Mouse (Mus musculus): ENCODE data around the gene Hmox2.
"Not testable (repeated sequence)": the region's sequence is repeated elsewhere in the genome, so short reads cannot be mapped to it uniquely, and the experiment has no call there.

The Hmox2 gene

GRCm38 (mm10) chr16:4725780-4726527, at the start of gene Hmox2:
Gene Hmox2, plus strand, starts transcription at chr16:4726361.
- DNase-seq (ENCODE audit: inconsistent age in 2 of 2, low spot score in 1 of 2) = peak; percentile 96 to 98

- no peak for DNase-seq (ENCODE audit: inconsistent age in 2 of 2, low spot score in 1 of 2)
Observed at GRCm38 (mm10) chr16:4676836-4677235, 49.3 kb upstream of the Hmox2 start.

GRCm38 (mm10) chr16:4678080-4678479, 48.1 kb upstream of the Hmox2 start:
- DNase-seq (ENCODE audit: inconsistent age in 2 of 2, low spot score in 1 of 2) = no peak

GRCm38 (mm10) chr16:4679121-4680018, 46.8 kb upstream of the Hmox2 start, which contains the start of gene Coro7:
Gene Coro7, minus strand, starts transcription at chr16:4679777.
- DNase-seq (ENCODE audit: inconsistent age in 2 of 2, low spot score in 1 of 2) = peak; percentile 93 to 96

- not testable (repeated sequence) for DNase-seq (ENCODE audit: inconsistent age in 2 of 2, low spot score in 1 of 2)
Observed at GRCm38 (mm10) chr16:4680922-4681455, 45.2 kb upstream of the Hmox2 start.

GRCm38 (mm10) chr16:4682628-4683179, 43.5 kb upstream of the Hmox2 start:
- no peak for DNase-seq (ENCODE audit: inconsistent age in 2 of 2, low spot score in 1 of 2)

- DNase-seq (ENCODE audit: inconsistent age in 2 of 2, low spot score in 1 of 2) = peak in 1 of 2 experiments; percentile 46
Observed at GRCm38 (mm10) chr16:4683193-4683580, 43.0 kb upstream of the Hmox2 start.

- DNase-seq (ENCODE audit: inconsistent age in 2 of 2, low spot score in 1 of 2) = peak; percentile 97 to 99
Observed at GRCm38 (mm10) chr16:4683581-4684456, 42.3 kb upstream of the Hmox2 start.

- no peak for DNase-seq (ENCODE audit: inconsistent age in 2 of 2, low spot score in 1 of 2)
Observed at GRCm38 (mm10) chr16:4684457-4684791, 41.7 kb upstream of the Hmox2 start.

GRCm38 (mm10) chr16:4689371-4689770, 36.8 kb upstream of the Hmox2 start:
- not testable (repeated sequence) for DNase-seq (ENCODE audit: inconsistent age in 2 of 2, low spot score in 1 of 2)

- DNase-seq (ENCODE audit: inconsistent age in 2 of 2, low spot score in 1 of 2) = no peak
Observed at GRCm38 (mm10) chr16:4701211-4701610, 24.9 kb upstream of the Hmox2 start.

- DNase-seq (ENCODE audit: inconsistent age in 2 of 2, low spot score in 1 of 2) = no peak
Observed at GRCm38 (mm10) chr16:4702646-4703045, 23.5 kb upstream of the Hmox2 start.

- no peak for DNase-seq (ENCODE audit: inconsistent age in 2 of 2, low spot score in 1 of 2)
Observed at GRCm38 (mm10) chr16:4705541-4705940, 20.6 kb upstream of the Hmox2 start.

- no peak for DNase-seq (ENCODE audit: inconsistent age in 2 of 2, low spot score in 1 of 2)
Observed at GRCm38 (mm10) chr16:4711173-4711572, 15.0 kb upstream of the Hmox2 start.

GRCm38 (mm10) chr16:4713861-4714710, 12.1 kb upstream of the Hmox2 start:
- DNase-seq (ENCODE audit: inconsistent age in 2 of 2, low spot score in 1 of 2) = no peak

GRCm38 (mm10) chr16:4717866-4718265, 8.3 kb upstream of the Hmox2 start:
- DNase-seq (ENCODE audit: inconsistent age in 2 of 2, low spot score in 1 of 2) = no peak

- DNase-seq (ENCODE audit: inconsistent age in 2 of 2, low spot score in 1 of 2) = peak; percentile 61 to 87
Observed at GRCm38 (mm10) chr16:4718753-4719518, 7.2 kb upstream of the Hmox2 start, which contains the start of gene Nmral1. Gene Nmral1, minus strand, starts transcription at chr16:4719356.

GRCm38 (mm10) chr16:4722128-4722914, 3.8 kb upstream of the Hmox2 start:
- DNase-seq (ENCODE audit: inconsistent age in 2 of 2, low spot score in 1 of 2) = no peak

All from adrenal gland, adult (tissue).